Mouse (Mus musculus) thymus, adult 2 months (tissue): ENCODE data around the gene Scgb1c1.

Experiments
- CTCF ChIP-seq: fragments of 200-500 bp; IDR thresholded peaks from 2 replicates; pipeline ENCODE4 v1.5.1; 2012; ENCODE audit warnings: mild to moderate bottlenecking, control low read depth, low read length, moderate library complexity, borderline replicate concordance; ENCODE audit not compliant: control insufficient read depth, poor library complexity, insufficient read depth; ENCODE audit errors: extremely low read depth
- POLR2A ChIP-seq: fragments of 200-500 bp; IDR thresholded peaks from 2 replicates; pipeline ENCODE4 v1.6.1; 2012; ENCODE audit warnings: mild to moderate bottlenecking, low read length, control low read depth, moderate library complexity; ENCODE audit not compliant: control insufficient read depth, poor library complexity, insufficient read depth; ENCODE audit errors: extremely low read depth

- TF ChIP-seq POLR2A: no peak
- no peak for TF ChIP-seq CTCF
Observed at GRCm38 (mm10) chr7:140880419-140880818, 35.1 kb downstream of the Scgb1c1 start.
